Mouse (Mus musculus): Measurements from ENCODE around the gene Coil. TPM values are rescaled to one million over a fixed set of nuclear protein-coding genes. Genes with fewer than 3 reads are reported as not detected.

Coil gene
- polyA plus RNA-seq, 1 experiment from 2014 or later = 9.5 TPM

DNA sequence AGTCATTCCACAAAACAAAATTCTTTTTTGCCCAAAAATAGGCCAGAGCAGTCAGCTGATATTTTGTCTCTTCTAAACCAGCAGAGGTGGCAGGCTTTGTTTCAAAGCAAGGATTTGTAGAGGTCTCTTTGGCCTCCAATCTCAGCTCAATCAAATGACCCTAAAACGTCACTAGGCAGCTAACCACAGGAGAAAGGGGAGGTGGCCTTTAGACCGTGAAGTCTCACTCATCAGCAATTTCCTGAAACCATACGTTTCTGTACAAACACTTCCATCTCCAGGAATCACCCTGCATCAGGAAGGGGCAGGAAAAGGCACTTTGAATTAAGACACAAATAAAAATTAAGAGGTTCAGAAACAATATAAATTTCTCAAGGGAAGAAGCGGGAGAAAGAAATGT is 15.2 kb upstream of the Coil start:
- peaks cover 8% of the 10 kb centered on the region for H3K4me1 ChIP-seq (replicated peaks; ENCODE audit: control insufficient read depth, insufficient read depth, low read length)
- 2% methylated on average over 4 of the region's 4 CpGs for WGBS
- 0 out of 2 replicates have a peak overlapping the region, but pooled peaks have one; percentile 25 for H3K27ac ChIP-seq (ENCODE audit: low read depth, low read length)
- ATAC-seq (replicated peaks; ENCODE audit: low FRiP score) = no peak
- no peak for DNase-seq (ENCODE audit: low spot score)
- H3K9ac ChIP-seq (ENCODE audit: low read depth, low read length) = peak overlapping the region; percentile 55; the same call in 1 of the 2 replicates
- H3K4me2 ChIP-seq = peak overlapping the region; percentile 83
- no peaks in the 10 kb centered on the region for H3K9me3 ChIP-seq (ENCODE audit: control insufficient read depth, low read length)
- H3K27me3 ChIP-seq (replicated peaks; ENCODE audit: control insufficient read depth, insufficient read depth, low read length) = no peaks in the 10 kb centered on the region
- H3K36me3 ChIP-seq (ENCODE audit: control insufficient read depth, insufficient read depth, low read length) = no peaks in the 10 kb centered on the region
- H3K4me3 ChIP-seq (ENCODE audit: low read depth, low read length) = peak overlapping the region; percentile 57

DNA sequence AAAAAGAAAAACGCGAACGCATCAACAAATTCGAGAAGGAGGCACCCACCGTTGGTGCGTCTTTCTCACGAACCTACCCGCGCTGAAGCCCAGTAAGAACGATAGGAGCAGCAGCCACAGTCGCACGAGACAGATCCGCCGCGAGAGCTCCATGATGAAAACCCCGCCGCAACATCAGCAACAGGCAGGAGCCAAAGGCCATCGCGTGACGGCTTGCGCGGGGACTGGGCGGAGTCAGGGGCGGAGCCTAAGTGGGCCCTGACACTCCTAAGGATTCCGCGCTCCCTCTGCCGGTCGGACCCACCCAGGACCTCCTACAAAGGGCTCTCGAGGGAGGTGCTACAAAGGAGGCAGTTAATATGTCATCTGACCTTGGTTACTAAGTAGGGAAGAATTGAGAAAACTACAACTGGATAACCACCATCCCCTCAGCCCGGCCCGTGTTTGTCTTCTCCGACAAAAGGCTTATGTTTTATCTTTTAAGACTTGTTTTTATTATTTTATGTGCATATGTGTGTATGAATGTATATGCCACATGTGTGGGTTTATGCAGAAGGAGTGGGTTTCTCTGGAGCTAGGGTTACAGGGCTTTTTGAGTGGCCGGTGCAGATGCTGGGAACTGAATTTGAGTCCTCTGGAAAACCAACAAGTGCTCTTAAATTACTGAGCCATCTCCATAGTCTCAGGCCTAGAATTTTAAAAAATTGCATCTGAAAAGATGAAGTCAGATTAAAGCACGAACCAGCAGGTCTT is 14.7 kb upstream of the Coil start, which contains the start of gene Scpep1:
Scpep1 (minus strand) TSS at position 249 of the 753 bp plus-strand sequence.
- Histone ChIP-seq H3K36me3 (ENCODE audit: control insufficient read depth, insufficient read depth, low read length) (no peaks in the 10 kb centered on the region), H3K4me1 (replicated peaks; ENCODE audit: control insufficient read depth, insufficient read depth, low read length) (peaks cover 8% of the 10 kb centered on the region), H3K4me3 (ENCODE audit: low read depth, low read length) (peak within 1 kb of the TSS; percentile 57), H3K9me3 (ENCODE audit: control insufficient read depth, low read length) (no peaks in the 10 kb centered on the region), H3K27me3 (replicated peaks; ENCODE audit: control insufficient read depth, insufficient read depth, low read length) (no peaks in the 10 kb centered on the region), H3K27ac (ENCODE audit: low read depth, low read length) (0 out of 2 replicates have a peak within 1 kb of the TSS, but pooled peaks have one; percentile 25), H3K9ac (ENCODE audit: low read depth, low read length) (peak within 1 kb of the TSS; percentile 55; the same call in 1 of the 2 replicates), H3K4me2 (peak within 1 kb of the TSS; percentile 83)
- DNase-seq (ENCODE audit: low spot score) = peak; percentile 88
- WGBS = 5% methylated on average over 34 of the region's 34 CpGs
- peak; percentile 94 for ATAC-seq (replicated peaks; ENCODE audit: low FRiP score)

- 79% methylated on average over 3 of the region's 3 CpGs for WGBS
- DNase-seq (ENCODE audit: low spot score) (no peak), ATAC-seq (replicated peaks; ENCODE audit: low FRiP score) (no peak)
- H3K9me3 ChIP-seq (ENCODE audit: control insufficient read depth, low read length) = no peaks in the 10 kb centered on the region
- H3K27ac ChIP-seq (ENCODE audit: low read depth, low read length) = no peak overlapping the region
- no peaks in the 10 kb centered on the region for H3K27me3 ChIP-seq (replicated peaks; ENCODE audit: control insufficient read depth, insufficient read depth, low read length)
- no peak overlapping the region for H3K4me2 ChIP-seq
- 0 out of 2 replicates have a peak, but pooled peaks cover 2% of the 10 kb centered on the region for H3K4me1 ChIP-seq (replicated peaks; ENCODE audit: control insufficient read depth, insufficient read depth, low read length)
- no peak overlapping the region for H3K9ac ChIP-seq (ENCODE audit: low read depth, low read length)
- H3K4me3 ChIP-seq (ENCODE audit: low read depth, low read length) = no peak overlapping the region
- no peaks in the 10 kb centered on the region for H3K36me3 ChIP-seq (ENCODE audit: control insufficient read depth, insufficient read depth, low read length)
These were observed 11.2 kb upstream of the Coil start for GRCm38 (mm10) chr11:88958851-88959250.

- no peaks in the 10 kb centered on the region for H3K36me3 ChIP-seq (ENCODE audit: control insufficient read depth, insufficient read depth, low read length)
- DNase-seq (ENCODE audit: low spot score) = no peak
- no peak within 1 kb of the TSS for H3K27ac ChIP-seq (ENCODE audit: low read depth, low read length)
- H3K4me1 ChIP-seq (replicated peaks; ENCODE audit: control insufficient read depth, insufficient read depth, low read length) = no peaks in the 10 kb centered on the region
- no peak for ATAC-seq (replicated peaks; ENCODE audit: low FRiP score)
- no peak within 1 kb of the TSS for H3K4me3 ChIP-seq (ENCODE audit: low read depth, low read length)
- H3K27me3 ChIP-seq (replicated peaks; ENCODE audit: control insufficient read depth, insufficient read depth, low read length) = no peaks in the 10 kb centered on the region
- H3K9me3 ChIP-seq (ENCODE audit: control insufficient read depth, low read length) = no peaks in the 10 kb centered on the region
- WGBS = 78% methylated on average over 2 of the region's 3 CpGs
- H3K4me2 ChIP-seq = no peak within 1 kb of the TSS
- no peak within 1 kb of the TSS for H3K9ac ChIP-seq (ENCODE audit: low read depth, low read length)
These were observed 3.1 kb upstream of the Coil start, which contains the start of gene Elobl for GRCm38 (mm10) chr11:88966881-88967361. Gene Elobl, minus strand, starts transcription at chr11:88966931.

DNA sequence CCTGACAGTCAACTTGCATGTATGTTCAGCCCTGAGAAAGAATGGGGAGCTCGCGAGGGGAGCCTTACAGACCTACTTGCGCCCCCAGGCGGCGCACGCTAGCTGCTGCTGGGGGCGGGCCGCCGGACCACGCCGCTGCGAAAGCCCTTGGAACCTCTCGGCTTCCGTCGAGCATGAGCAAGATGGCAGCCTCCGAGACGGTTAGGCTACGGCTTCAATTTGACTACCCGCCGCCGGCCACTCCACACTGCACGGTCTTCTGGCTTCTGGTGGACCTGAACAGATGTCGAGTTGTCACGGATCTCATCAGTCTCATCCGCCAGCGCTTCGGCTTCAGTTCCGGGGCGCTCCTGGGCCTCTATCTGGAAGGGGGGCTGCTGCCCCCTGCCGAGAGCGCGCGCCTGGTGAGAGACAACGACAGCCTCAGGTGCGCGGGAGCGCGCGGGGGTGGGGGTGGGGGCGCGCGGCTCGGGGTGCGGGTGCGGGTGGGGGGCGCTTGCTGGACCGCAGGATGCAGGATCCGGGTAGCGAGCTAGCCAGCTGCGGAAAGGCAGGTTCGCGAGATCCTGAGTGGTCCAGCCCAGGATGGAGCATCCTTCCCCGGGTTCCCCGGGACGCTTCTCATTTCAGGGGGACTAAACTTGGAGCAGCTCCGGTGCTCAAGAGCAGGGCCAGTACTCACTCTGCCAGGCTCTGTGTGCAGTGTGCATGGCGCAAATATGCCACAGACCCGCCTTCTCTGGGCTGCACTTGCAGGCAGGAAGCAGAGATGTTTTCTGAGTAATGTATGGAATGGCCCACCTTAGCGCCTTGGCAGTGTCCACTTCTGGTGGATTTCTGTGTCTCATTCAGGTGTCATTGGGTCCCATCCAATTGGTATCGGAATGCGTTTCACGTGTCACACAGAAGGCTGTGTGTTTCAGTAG is 4.0 kb downstream of the Coil start:
- no peaks in the 10 kb centered on the region for H3K9me3 ChIP-seq (ENCODE audit: control insufficient read depth, low read length)
- H3K4me1 ChIP-seq (replicated peaks; ENCODE audit: control insufficient read depth, insufficient read depth, low read length) = no peaks in the 10 kb centered on the region; the same call in 1 of the 2 replicates
- no peaks in the 10 kb centered on the region for H3K36me3 ChIP-seq (ENCODE audit: control insufficient read depth, insufficient read depth, low read length)
- 1% methylated on average over 62 of the region's 62 CpGs for WGBS
- no peaks in the 10 kb centered on the region for H3K27me3 ChIP-seq (replicated peaks; ENCODE audit: control insufficient read depth, insufficient read depth, low read length)
- peak overlapping the region; percentile 80 for H3K9ac ChIP-seq (ENCODE audit: low read depth, low read length)
- DNase-seq (ENCODE audit: low spot score) = peak; percentile 90
- peak overlapping the region; percentile 81 for H3K4me2 ChIP-seq
- H3K27ac ChIP-seq (ENCODE audit: low read depth, low read length) = peak overlapping the region; percentile 47; the same call in 1 of the 2 replicates
- ATAC-seq (replicated peaks; ENCODE audit: low FRiP score) = peak; percentile 85
- peak overlapping the region; percentile 77 for H3K4me3 ChIP-seq (ENCODE audit: low read depth, low read length)

DNA sequence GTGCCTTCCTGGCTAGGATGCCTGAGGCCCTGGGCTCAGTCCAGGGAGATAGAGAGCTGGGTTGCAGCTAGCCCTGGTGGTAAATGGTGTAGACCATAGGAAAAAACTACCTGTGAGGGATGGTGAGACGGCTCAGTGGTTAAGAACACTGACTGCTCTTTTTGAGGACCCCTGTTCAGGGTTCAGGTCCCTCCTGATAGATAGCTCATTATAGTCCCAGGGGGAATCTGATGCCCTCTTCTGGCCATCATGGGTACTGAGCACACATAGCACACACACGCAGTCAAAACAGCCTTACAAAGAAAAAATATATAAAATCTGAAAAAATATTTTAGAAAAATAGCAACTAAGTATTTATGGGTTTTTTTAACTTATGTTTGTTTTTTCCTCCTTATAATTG is 6.3 kb downstream of the Coil start:
- 87% methylated on average over 2 of the region's 2 CpGs for WGBS
- Histone ChIP-seq H3K36me3 (ENCODE audit: control insufficient read depth, insufficient read depth, low read length) (peaks cover 1% of the 10 kb centered on the region; the same call in 1 of the 2 replicates), H3K27ac (ENCODE audit: low read depth, low read length) (no peak overlapping the region), H3K4me1 (replicated peaks; ENCODE audit: control insufficient read depth, insufficient read depth, low read length) (no peaks in the 10 kb centered on the region; the same call in 1 of the 2 replicates), H3K4me2 (no peak overlapping the region), H3K9me3 (ENCODE audit: control insufficient read depth, low read length) (no peaks in the 10 kb centered on the region), H3K27me3 (replicated peaks; ENCODE audit: control insufficient read depth, insufficient read depth, low read length) (no peaks in the 10 kb centered on the region), H3K4me3 (ENCODE audit: low read depth, low read length) (no peak overlapping the region), H3K9ac (ENCODE audit: low read depth, low read length) (no peak overlapping the region)
- ATAC-seq (replicated peaks; ENCODE audit: low FRiP score) (no peak), DNase-seq (ENCODE audit: low spot score) (no peak)

- Histone ChIP-seq H3K9me3 (ENCODE audit: control insufficient read depth, low read length) (no peaks in the 10 kb centered on the region), H3K4me3 (ENCODE audit: low read depth, low read length) (no peak overlapping the region), H3K4me2 (no peak overlapping the region), H3K36me3 (ENCODE audit: control insufficient read depth, insufficient read depth, low read length) (peaks cover 6% of the 10 kb centered on the region; the same call in 1 of the 2 replicates), H3K9ac (ENCODE audit: low read depth, low read length) (no peak overlapping the region), H3K4me1 (replicated peaks; ENCODE audit: control insufficient read depth, insufficient read depth, low read length) (peaks cover 3% of the 10 kb centered on the region), H3K27me3 (replicated peaks; ENCODE audit: control insufficient read depth, insufficient read depth, low read length) (no peaks in the 10 kb centered on the region), H3K27ac (ENCODE audit: low read depth, low read length) (no peak overlapping the region)
- no peak for ATAC-seq (replicated peaks; ENCODE audit: low FRiP score)
- WGBS = 93% methylated on average over 5 of the region's 5 CpGs
- no peak for DNase-seq (ENCODE audit: low spot score)
These were observed 7.1 kb downstream of the Coil start for GRCm38 (mm10) chr11:88977188-88977587.

DNA sequence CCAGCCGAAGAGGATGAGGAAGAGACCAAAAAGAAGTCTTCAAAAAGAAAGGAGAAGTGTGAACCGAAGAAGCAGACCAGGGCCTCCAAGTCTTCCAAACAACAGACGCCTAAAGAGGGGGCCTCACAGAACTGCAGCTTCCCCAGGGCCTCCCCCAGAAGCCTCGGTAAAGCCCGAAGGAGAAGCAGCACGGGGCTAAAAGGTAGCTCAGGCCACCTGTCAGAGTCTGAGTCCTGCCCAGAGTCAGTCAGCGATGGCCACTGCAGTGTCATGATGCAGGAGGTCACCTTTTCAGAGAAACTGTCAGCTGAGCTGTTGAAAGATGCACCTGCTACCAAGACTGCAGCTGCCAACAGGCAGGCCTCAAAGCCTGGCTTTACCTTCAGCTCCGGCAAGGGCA is 11.3 kb downstream of the Coil start:
- WGBS = 72% methylated on average over 8 of the region's 8 CpGs
- no peak overlapping the region for H3K4me2 ChIP-seq
- no peak overlapping the region for H3K9ac ChIP-seq (ENCODE audit: low read depth, low read length)
- no peaks in the 10 kb centered on the region for H3K27me3 ChIP-seq (replicated peaks; ENCODE audit: control insufficient read depth, insufficient read depth, low read length)
- H3K27ac ChIP-seq (ENCODE audit: low read depth, low read length) = no peak overlapping the region
- no peaks in the 10 kb centered on the region for H3K9me3 ChIP-seq (ENCODE audit: control insufficient read depth, low read length)
- DNase-seq (ENCODE audit: low spot score) = no peak
- no peak overlapping the region for H3K4me3 ChIP-seq (ENCODE audit: low read depth, low read length)
- ATAC-seq (replicated peaks; ENCODE audit: low FRiP score) = no peak
- H3K36me3 ChIP-seq (ENCODE audit: control insufficient read depth, insufficient read depth, low read length) = peaks cover 15% of the 10 kb centered on the region; the same call in 1 of the 2 replicates
- H3K4me1 ChIP-seq (replicated peaks; ENCODE audit: control insufficient read depth, insufficient read depth, low read length) = peaks cover 4% of the 10 kb centered on the region; the same call in 1 of the 2 replicates
